Mouse (Mus musculus): ENCODE data around the gene Josd2. TPM values are rescaled to one million over a fixed set of nuclear protein-coding genes. Genes with fewer than 3 reads are reported as not detected.

Josd2 gene
- polyA plus RNA-seq, 1 experiment: 99.2 TPM

GRCm38 (mm10) chr7:44472961-44473646, 5.3 kb downstream of the Josd2 start:
- no peaks in the 10 kb centered on the region; the same call in 1 of the 2 replicates for H3K36me3 ChIP-seq (ENCODE audit: control insufficient read depth, insufficient read depth, low read length)
- H3K27me3 ChIP-seq (ENCODE audit: control insufficient read depth, insufficient read depth, low read length): no peaks in the 10 kb centered on the region
- WGBS: 23% methylated on average over 9 of the region's 9 CpGs
- no peak overlapping the region for H3K27ac ChIP-seq (ENCODE audit: insufficient read depth, low read depth, low read length)
- no peak overlapping the region for H3K4me3 ChIP-seq (ENCODE audit: low read depth, low read length)
- TF ChIP-seq POLR2A (IDR thresholded peaks at IDR 0.05; ENCODE audit: low read depth, low read length): no peak
- TF ChIP-seq CTCF (IDR thresholded peaks at IDR 0.05; ENCODE audit: extremely low read depth, insufficient read length, insufficient replicate concordance, low read depth, low read length): no peak
- H3K4me1 ChIP-seq (ENCODE audit: control insufficient read depth, insufficient read depth, insufficient read length, low read length): peaks cover 10% of the 10 kb centered on the region

- H3K27ac ChIP-seq (ENCODE audit: insufficient read depth, low read depth, low read length): no peak overlapping the region
- TF ChIP-seq CTCF (IDR thresholded peaks at IDR 0.05; ENCODE audit: extremely low read depth, insufficient read length, insufficient replicate concordance, low read depth, low read length): no peak
- H3K4me1 ChIP-seq (ENCODE audit: control insufficient read depth, insufficient read depth, insufficient read length, low read length): peaks cover 3% of the 10 kb centered on the region
- H3K27me3 ChIP-seq (ENCODE audit: control insufficient read depth, insufficient read depth, low read length): 0 out of 2 replicates have a peak, but pooled peaks cover under 1% of the 10 kb centered on the region
- H3K4me3 ChIP-seq (ENCODE audit: low read depth, low read length): no peak overlapping the region
- no peaks in the 10 kb centered on the region; the same call in 1 of the 2 replicates for H3K36me3 ChIP-seq (ENCODE audit: control insufficient read depth, insufficient read depth, low read length)
- WGBS: 31% methylated on average over 4 of the region's 4 CpGs
Measured at GRCm38 (mm10) chr7:44474419-44474818, 6.6 kb downstream of the Josd2 start.

GRCm38 (mm10) chr7:44475046-44475614, 7.3 kb downstream of the Josd2 start:
- no peak overlapping the region for H3K4me3 ChIP-seq (ENCODE audit: low read depth, low read length)
- H3K4me1 ChIP-seq (ENCODE audit: control insufficient read depth, insufficient read depth, insufficient read length, low read length): peaks cover 3% of the 10 kb centered on the region
- 0 out of 2 replicates have a peak, but pooled peaks cover 2% of the 10 kb centered on the region for H3K27me3 ChIP-seq (ENCODE audit: control insufficient read depth, insufficient read depth, low read length)
- no peak for TF ChIP-seq POLR2A (IDR thresholded peaks at IDR 0.05; ENCODE audit: low read depth, low read length)
- TF ChIP-seq CTCF (IDR thresholded peaks at IDR 0.05; ENCODE audit: extremely low read depth, insufficient read length, insufficient replicate concordance, low read depth, low read length): no peak
- no peaks in the 10 kb centered on the region; the same call in 1 of the 2 replicates for H3K36me3 ChIP-seq (ENCODE audit: control insufficient read depth, insufficient read depth, low read length)
- no peak overlapping the region for H3K27ac ChIP-seq (ENCODE audit: insufficient read depth, low read depth, low read length)
- WGBS: 30% methylated on average over 5 of the region's 5 CpGs

- H3K27ac ChIP-seq (ENCODE audit: insufficient read depth, low read depth, low read length): no peak overlapping the region
- WGBS: 55% methylated on average over 3 of the region's 3 CpGs
- H3K36me3 ChIP-seq (ENCODE audit: control insufficient read depth, insufficient read depth, low read length): no peaks in the 10 kb centered on the region
- H3K4me1 ChIP-seq (ENCODE audit: control insufficient read depth, insufficient read depth, insufficient read length, low read length): no peaks in the 10 kb centered on the region
- H3K4me3 ChIP-seq (ENCODE audit: low read depth, low read length): no peak overlapping the region
- 0 out of 2 replicates have a peak, but pooled peaks cover 2% of the 10 kb centered on the region for H3K27me3 ChIP-seq (ENCODE audit: control insufficient read depth, insufficient read depth, low read length)
- TF ChIP-seq POLR2A (IDR thresholded peaks at IDR 0.05; ENCODE audit: low read depth, low read length): no peak
- TF ChIP-seq CTCF (IDR thresholded peaks at IDR 0.05; ENCODE audit: extremely low read depth, insufficient read length, insufficient replicate concordance, low read depth, low read length): no peak
Measured at GRCm38 (mm10) chr7:44482836-44483435, 15.2 kb downstream of the Josd2 start.

- no peaks in the 10 kb centered on the region for H3K36me3 ChIP-seq (ENCODE audit: control insufficient read depth, insufficient read depth, low read length)
- 0 out of 2 replicates have a peak, but pooled peaks cover 2% of the 10 kb centered on the region for H3K27me3 ChIP-seq (ENCODE audit: control insufficient read depth, insufficient read depth, low read length)
- TF ChIP-seq CTCF (IDR thresholded peaks at IDR 0.05; ENCODE audit: extremely low read depth, insufficient read length, insufficient replicate concordance, low read depth, low read length) (no peak), POLR2A (IDR thresholded peaks at IDR 0.05; ENCODE audit: low read depth, low read length) (no peak)
- H3K27ac ChIP-seq (ENCODE audit: insufficient read depth, low read depth, low read length): no peak overlapping the region
- no peak overlapping the region for H3K4me3 ChIP-seq (ENCODE audit: low read depth, low read length)
- 100% methylated on average over 1 of the region's 1 CpGs for WGBS
- H3K4me1 ChIP-seq (ENCODE audit: control insufficient read depth, insufficient read depth, insufficient read length, low read length): no peaks in the 10 kb centered on the region
Measured at GRCm38 (mm10) chr7:44484109-44484508, 16.3 kb downstream of the Josd2 start.

GRCm38 (mm10) chr7:44484841-44485571, 17.2 kb downstream of the Josd2 start:
- no peak for TF ChIP-seq POLR2A (IDR thresholded peaks at IDR 0.05; ENCODE audit: low read depth, low read length)
- TF ChIP-seq CTCF (IDR thresholded peaks at IDR 0.05; ENCODE audit: extremely low read depth, insufficient read length, insufficient replicate concordance, low read depth, low read length): peak; percentile 93; the same call in 1 of the 2 replicates
- H3K4me3 ChIP-seq (ENCODE audit: low read depth, low read length): no peak overlapping the region
- H3K27ac ChIP-seq (ENCODE audit: insufficient read depth, low read depth, low read length): no peak overlapping the region
- no peaks in the 10 kb centered on the region for H3K27me3 ChIP-seq (ENCODE audit: control insufficient read depth, insufficient read depth, low read length)
- H3K36me3 ChIP-seq (ENCODE audit: control insufficient read depth, insufficient read depth, low read length): no peaks in the 10 kb centered on the region
- no peaks in the 10 kb centered on the region for H3K4me1 ChIP-seq (ENCODE audit: control insufficient read depth, insufficient read depth, insufficient read length, low read length)
- 33% methylated on average over 5 of the region's 5 CpGs for WGBS
